ENCODE assay signal across 34 mouse cellular contexts in the genomic region with DNA sequence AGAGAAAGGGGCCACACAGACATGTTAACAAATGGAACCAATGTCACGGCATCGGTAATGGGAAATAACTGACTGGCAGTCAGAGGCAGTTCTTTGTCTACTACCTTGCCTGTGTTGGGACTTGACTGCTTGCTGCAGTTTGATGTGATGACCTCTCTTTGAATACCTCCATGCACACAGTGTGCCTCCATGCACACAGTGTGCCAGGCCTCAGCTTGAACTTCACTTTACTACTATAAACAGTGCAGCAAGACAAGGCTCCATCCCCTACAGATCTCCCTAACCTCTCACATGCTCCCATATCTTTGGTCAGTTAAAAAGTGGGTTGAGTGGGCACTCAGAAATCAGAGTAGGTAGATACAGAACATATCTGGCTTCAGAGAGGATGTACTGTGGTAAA.
"Had no signal": no experiment of that assay in that cellular context is flagged by ENCODE, and none has a peak within 500 bp of the region (broad histone marks: within the 10 kb centered on the region; RNA-seq: fewer than 3 reads in every experiment).

No protein-coding gene starts in this region.

- H3K9me3 ChIP-seq: heart, embryonic 12.5 days; heart, embryonic 13.5 days; heart, embryonic 15.5 days; hindbrain, embryonic 10.5 days; hindbrain, embryonic 12.5 days; hindbrain, embryonic 13.5 days; hindbrain, embryonic 15.5 days; kidney, embryonic 15.5 days had no signal

- H3K4me3 ChIP-seq: heart, embryonic 12.5 days; heart, embryonic 13.5 days; heart, embryonic 15.5 days; hindbrain, embryonic 10.5 days; hindbrain, embryonic 12.5 days; hindbrain, embryonic 13.5 days; hindbrain, embryonic 15.5 days; kidney, embryonic 15.5 days; layer of hippocampus, adult 2 months; left cerebral cortex, adult 2 months had no signal

- ATAC-seq: hindbrain, embryonic 16.5 days; hindbrain, postnatal 0 days; inflammation-experienced regulatory T-cells, adult 6 months; intestine, embryonic 16.5 days; intestine, postnatal 0 days had no signal

- H3K27ac ChIP-seq: heart, embryonic 13.5 days; heart, embryonic 15.5 days; hindbrain, embryonic 10.5 days; hindbrain, embryonic 12.5 days; hindbrain, embryonic 13.5 days; hindbrain, embryonic 14.5 days; hindbrain, embryonic 15.5 days; hindbrain, postnatal 0 days; kidney, embryonic 15.5 days; kidney, postnatal 0 days; layer of hippocampus, adult 2 months; left cerebral cortex, adult 2 months had no signal

- DNase-seq: heart, postnatal 10 days; heart, postnatal 14 days; heart, postnatal 36 days; heart, postnatal 4 days; kidney, adult 11 months; kidney, adult 18-20 months; kidney, adult 2 months; kidney, adult 8-10 months; kidney, adult 9 months; kidney, postnatal 10 days; kidney, postnatal 14 days; kidney, postnatal 25 days; kidney, postnatal 36 days; kidney, postnatal 4 days; layer of hippocampus, adult 9-11 months; layer of hippocampus, postnatal 36 days had no signal

- H3K27me3 ChIP-seq: heart, embryonic 12.5 days; heart, embryonic 13.5 days; heart, embryonic 15.5 days; hindbrain, embryonic 12.5 days; hindbrain, embryonic 13.5 days; hindbrain, embryonic 15.5 days; kidney, embryonic 15.5 days had no signal

- H3K4me1 ChIP-seq: heart, embryonic 13.5 days; heart, embryonic 15.5 days; hindbrain, embryonic 12.5 days; kidney, embryonic 15.5 days had no signal

- H3K4me2 ChIP-seq: heart, embryonic 11.5 days; heart, embryonic 12.5 days; heart, embryonic 13.5 days; heart, embryonic 15.5 days; hindbrain, embryonic 12.5 days; hindbrain, embryonic 13.5 days; hindbrain, embryonic 14.5 days; hindbrain, embryonic 15.5 days; kidney, embryonic 15.5 days had no signal

- H3K9ac ChIP-seq: heart, embryonic 12.5 days; heart, embryonic 13.5 days; heart, embryonic 15.5 days; hindbrain, embryonic 12.5 days; hindbrain, embryonic 13.5 days; hindbrain, embryonic 14.5 days; hindbrain, embryonic 15.5 days; kidney, embryonic 15.5 days had no signal

- H3K36me3 ChIP-seq: heart, embryonic 12.5 days; heart, embryonic 13.5 days; heart, embryonic 15.5 days; hindbrain, embryonic 10.5 days; hindbrain, embryonic 12.5 days; hindbrain, embryonic 13.5 days; hindbrain, embryonic 15.5 days; kidney, embryonic 15.5 days had no signal
